In genomic region chr11:94979462-94980179, GRCm38 (mm10) we compare ENCODE assay signal across 10 mouse cellular contexts. TPM values are rescaled to one million over a fixed set of nuclear protein-coding genes. Genes with fewer than 3 reads are reported as not detected.
A peak's percentile ranks its signal among the peaks of the same experiment; 100 is the strongest.
DNase-seq lines count a peak whose midpoint lies in the region; ATAC-seq and TF ChIP-seq lines count a peak whose summit lies in the region.
"Had no signal": no experiment of that assay in that cellular context is flagged by ENCODE, and none has a peak within 500 bp of the region (broad histone marks: within the 10 kb centered on the region; RNA-seq: fewer than 3 reads in every experiment).

No protein-coding gene starts in this region.

- no peak for DNase-seq in gastrocnemius, adult 2 months
- DNase-seq in gastrocnemius, adult 18-20 months (ENCODE audit: low spot score): no peak
- peak; percentile 10 for DNase-seq in thymus, postnatal 14 days
- no peak for DNase-seq in thymus, postnatal 0 days (ENCODE audit: low spot score)
- DNase-seq in yolk sac, embryonic 10.5 days (ENCODE audit: low spot score): no peak
- no peak for DNase-seq in gastrocnemius, postnatal 14 days
- no peak for DNase-seq in ovary, adult 18-20 months (ENCODE audit: low spot score)

- peaks cover 11% of the 10 kb centered on the region for H3K4me1 ChIP-seq in limb, embryonic 15.5 days

- WGBS in limb, embryonic 15.5 days: 81% methylated on average over 11 of the region's 11 CpGs

- no peaks in the 10 kb centered on the region for H3K9me3 ChIP-seq in limb, embryonic 15.5 days

- ATAC-seq in limb, embryonic 15.5 days (ENCODE audit: insufficient number of reproducible peaks, low FRiP score, low TSS enrichment, low read depth): no peak

- no peak for TF ChIP-seq CTCF in gastrocnemius, adult 2 months (IDR thresholded peaks at IDR 0.05)

- no peaks in the 10 kb centered on the region for H3K27me3 ChIP-seq in limb, embryonic 15.5 days

- H3K27ac ChIP-seq in gastrocnemius, adult 2 months: peak overlapping the region; percentile 90
- H3K27ac ChIP-seq in limb, embryonic 15.5 days: no peak overlapping the region

- H3K36me3 ChIP-seq in limb, embryonic 15.5 days: no peaks in the 10 kb centered on the region

- H3K9ac ChIP-seq in limb, embryonic 15.5 days: no peak overlapping the region

- intact Hi-C loops in gastrocnemius, adult 2 months (cut with DNase I): loop anchor here (1.0 to 2.0 kb wide), 2 partner anchors 22 to 61 kb away; partner anchors contain the start of gene Pdk2
- intact Hi-C loops in gastrocnemius, postnatal 14 days (cut with DNase I; ENCODE audit: low total_unique reads): no loop called here

- no peak overlapping the region; the same call in 1 of the 2 replicates for H3K4me2 ChIP-seq in limb, embryonic 15.5 days

- H3K4me3 ChIP-seq in gastrocnemius, adult 2 months: peak overlapping the region; percentile 65
- H3K4me3 ChIP-seq in limb, embryonic 15.5 days: peak overlapping the region; percentile 30

RNA-seq across cellular contexts. Expression of gene Sgca, which starts 3.5 kb away (rescaled TPM):
- 100 to 1,000 TPM; 252 to 278 TPM for total RNA-seq in gastrocnemius, adult 2 months (2021)
- 100 to 1,000 TPM; 283 to 304 TPM for total RNA-seq in gastrocnemius, adult 18-20 months (2021)
- polyA plus RNA-seq in thymus, postnatal 0 days (2015; fragmentation: Nextera tagmentation; extraction: Ambion mirVana): 0.22 and 0.30 TPM in 2 replicates
- polyA plus RNA-seq in limb, embryonic 15.5 days (2015; fragmentation: Nextera tagmentation; extraction: Ambion mirVana): 7.5 and 18.9 TPM in 2 replicates
- 100 to 1,000 TPM; 201 to 224 TPM for total RNA-seq in gastrocnemius, postnatal 14 days (2021)
- total RNA-seq: granulocyte monocyte progenitor cell, adult 5-6 weeks had no signal

RNA-seq across cellular contexts. Expression of gene Ppp1r9b, which starts 11.2 kb away (rescaled TPM):
- total RNA-seq in gastrocnemius, adult 2 months (2021): 10 to 100 TPM; 18.3 to 25.7 TPM
- 10 to 100 TPM; 16.1 to 24.5 TPM for total RNA-seq in gastrocnemius, adult 18-20 months (2021)
- 21.5 and 27.9 TPM in 2 replicates for polyA plus RNA-seq in thymus, postnatal 0 days (2015; fragmentation: Nextera tagmentation; extraction: Ambion mirVana)
- polyA plus RNA-seq in limb, embryonic 15.5 days (2015; fragmentation: Nextera tagmentation; extraction: Ambion mirVana): 9.7 and 9.9 TPM in 2 replicates
- 10 to 100 TPM; 38.7 to 38.8 TPM for total RNA-seq in gastrocnemius, postnatal 14 days (2021)

RNA-seq across cellular contexts. Expression of gene Hils1, which starts 12.2 kb away (rescaled TPM):
- total RNA-seq in gastrocnemius, adult 2 months (2021): not detected
- not detected for total RNA-seq in gastrocnemius, adult 18-20 months (2021)
- polyA plus RNA-seq in thymus, postnatal 0 days (2015; fragmentation: Nextera tagmentation; extraction: Ambion mirVana): not detected in 2 replicates
- 0.42 TPM in 1 of 2 replicates, not detected in the other for polyA plus RNA-seq in limb, embryonic 15.5 days (2015; fragmentation: Nextera tagmentation; extraction: Ambion mirVana)
- total RNA-seq in gastrocnemius, postnatal 14 days (2021): not detected
- total RNA-seq: granulocyte monocyte progenitor cell, adult 5-6 weeks had no signal
- polyA plus RNA-seq: C2C12 had no signal

RNA-seq across cellular contexts. Expression of gene Samd14, which starts 30.1 kb away (rescaled TPM):
- under 1 TPM; 0.28 to 0.42 TPM for total RNA-seq in gastrocnemius, adult 2 months (2021)
- under 1 TPM; 0.34 to 0.52 TPM for total RNA-seq in gastrocnemius, adult 18-20 months (2021)
- polyA plus RNA-seq in thymus, postnatal 0 days (2015; fragmentation: Nextera tagmentation; extraction: Ambion mirVana): 6.7 and 7.0 TPM in 2 replicates
- polyA plus RNA-seq in limb, embryonic 15.5 days (2015; fragmentation: Nextera tagmentation; extraction: Ambion mirVana): 21.4 and 25.1 TPM in 2 replicates
- 1 to 10 TPM; 1.7 to 2.2 TPM for total RNA-seq in gastrocnemius, postnatal 14 days (2021)

RNA-seq across cellular contexts. Expression of gene Col1a1, which starts 43.6 kb away (rescaled TPM):
- 100 to 1,000 TPM; 154 to 483 TPM for total RNA-seq in gastrocnemius, adult 2 months (2021)
- 10 to 100 TPM; 64.6 to 65.0 TPM for total RNA-seq in gastrocnemius, adult 18-20 months (2021)
- polyA plus RNA-seq in thymus, postnatal 0 days (2015; fragmentation: Nextera tagmentation; extraction: Ambion mirVana): 64.3 and 68.9 TPM in 2 replicates
- 4,882 and 5,832 TPM in 2 replicates for polyA plus RNA-seq in limb, embryonic 15.5 days (2015; fragmentation: Nextera tagmentation; extraction: Ambion mirVana)
- total RNA-seq in gastrocnemius, postnatal 14 days (2021): 1,000 to 10,000 TPM; 3,539 to 4,018 TPM
- total RNA-seq: granulocyte monocyte progenitor cell, adult 5-6 weeks had no signal
